Mouse (Mus musculus): Measurements from ENCODE around the gene Ctdsp1. TPM values are rescaled to one million over a fixed set of nuclear protein-coding genes. Genes with fewer than 3 reads are reported as not detected.
A peak's percentile ranks its signal among the peaks of the same experiment; 100 is the strongest.

The Ctdsp1 gene
- polyA plus RNA-seq, 1 experiment from 2014 or later = 64.6 TPM

GRCm38 (mm10) chr1:74397268-74397918 is 6.1 kb downstream of the Ctdsp1 start:
- peak; percentile 92 for ATAC-seq (replicated peaks; ENCODE audit: extremely low read depth, insufficient read depth, low FRiP score)
- Histone ChIP-seq H3K36me3 (ENCODE audit: control insufficient read depth, insufficient read depth) (peaks cover 16% of the 10 kb centered on the region), H3K4me3 (ENCODE audit: low read length) (peak overlapping the region; percentile 55), H3K27me3 (ENCODE audit: control insufficient read depth, insufficient read depth, low read length) (no peaks in the 10 kb centered on the region), H3K4me1 (ENCODE audit: control insufficient read depth, insufficient read depth, low read length) (peaks cover 8% of the 10 kb centered on the region), H3K9me3 (replicated peaks; ENCODE audit: control insufficient read depth, low read length) (no peaks in the 10 kb centered on the region), H3K4me2 (ENCODE audit: low read depth, low read length) (peak overlapping the region; percentile 92), H3K27ac (ENCODE audit: low read length) (peak overlapping the region; percentile 94), H3K9ac (ENCODE audit: low read length) (peak overlapping the region; percentile 79)
- WGBS = under 1% methylated on average over 41 of the region's 41 CpGs

GRCm38 (mm10) chr1:74397919-74398451 is 6.7 kb downstream of the Ctdsp1 start:
- Histone ChIP-seq H3K36me3 (ENCODE audit: control insufficient read depth, insufficient read depth) (peaks cover 16% of the 10 kb centered on the region), H3K4me2 (ENCODE audit: low read depth, low read length) (peak overlapping the region; percentile 92), H3K4me3 (ENCODE audit: low read length) (peak overlapping the region; percentile 55), H3K9ac (ENCODE audit: low read length) (peak overlapping the region; percentile 79), H3K27ac (ENCODE audit: low read length) (peak overlapping the region; percentile 94), H3K27me3 (ENCODE audit: control insufficient read depth, insufficient read depth, low read length) (no peaks in the 10 kb centered on the region), H3K9me3 (replicated peaks; ENCODE audit: control insufficient read depth, low read length) (no peaks in the 10 kb centered on the region), H3K4me1 (ENCODE audit: control insufficient read depth, insufficient read depth, low read length) (peaks cover 6% of the 10 kb centered on the region)
- WGBS = 6% methylated on average over 11 of the region's 11 CpGs
- peak; percentile 23 for ATAC-seq (replicated peaks; ENCODE audit: extremely low read depth, insufficient read depth, low FRiP score)

- H3K4me2 ChIP-seq (ENCODE audit: low read depth, low read length) = no peak overlapping the region
- ATAC-seq (replicated peaks; ENCODE audit: extremely low read depth, insufficient read depth, low FRiP score) = no peak
- no peaks in the 10 kb centered on the region for H3K4me1 ChIP-seq (ENCODE audit: control insufficient read depth, insufficient read depth, low read length)
- H3K36me3 ChIP-seq (ENCODE audit: control insufficient read depth, insufficient read depth) = no peaks in the 10 kb centered on the region
- no peaks in the 10 kb centered on the region for H3K9me3 ChIP-seq (replicated peaks; ENCODE audit: control insufficient read depth, low read length)
- no peak overlapping the region for H3K9ac ChIP-seq (ENCODE audit: low read length)
- no peaks in the 10 kb centered on the region for H3K27me3 ChIP-seq (ENCODE audit: control insufficient read depth, insufficient read depth, low read length)
- 76% methylated on average over 3 of the region's 3 CpGs for WGBS
- no peak overlapping the region for H3K4me3 ChIP-seq (ENCODE audit: low read length)
- H3K27ac ChIP-seq (ENCODE audit: low read length) = no peak overlapping the region
These were observed 9.2 kb downstream of the Ctdsp1 start for GRCm38 (mm10) chr1:74400531-74400930.

GRCm38 (mm10) chr1:74401015-74401702 is 9.8 kb downstream of the Ctdsp1 start:
- H3K36me3 ChIP-seq (ENCODE audit: control insufficient read depth, insufficient read depth) = no peaks in the 10 kb centered on the region
- no peaks in the 10 kb centered on the region for H3K9me3 ChIP-seq (replicated peaks; ENCODE audit: control insufficient read depth, low read length)
- no peaks in the 10 kb centered on the region for H3K4me1 ChIP-seq (ENCODE audit: control insufficient read depth, insufficient read depth, low read length)
- WGBS = 43% methylated on average over 16 of the region's 16 CpGs
- H3K27ac ChIP-seq (ENCODE audit: low read length) = no peak overlapping the region
- no peak overlapping the region for H3K4me3 ChIP-seq (ENCODE audit: low read length)
- no peak overlapping the region for H3K9ac ChIP-seq (ENCODE audit: low read length)
- no peak overlapping the region for H3K4me2 ChIP-seq (ENCODE audit: low read depth, low read length)
- ATAC-seq (replicated peaks; ENCODE audit: extremely low read depth, insufficient read depth, low FRiP score) = no peak
- no peaks in the 10 kb centered on the region for H3K27me3 ChIP-seq (ENCODE audit: control insufficient read depth, insufficient read depth, low read length)

- no peaks in the 10 kb centered on the region for H3K27me3 ChIP-seq (ENCODE audit: control insufficient read depth, insufficient read depth, low read length)
- no peaks in the 10 kb centered on the region for H3K4me1 ChIP-seq (ENCODE audit: control insufficient read depth, insufficient read depth, low read length)
- no peak overlapping the region for H3K9ac ChIP-seq (ENCODE audit: low read length)
- no peak for ATAC-seq (replicated peaks; ENCODE audit: extremely low read depth, insufficient read depth, low FRiP score)
- 66% methylated on average over 4 of the region's 4 CpGs for whole genome bisulfite sequencing
- H3K36me3 ChIP-seq (ENCODE audit: control insufficient read depth, insufficient read depth) = no peaks in the 10 kb centered on the region
- H3K27ac ChIP-seq (ENCODE audit: low read length) = no peak overlapping the region
- H3K4me3 ChIP-seq (ENCODE audit: low read length) = no peak overlapping the region
- H3K9me3 ChIP-seq (replicated peaks; ENCODE audit: control insufficient read depth, low read length) = no peaks in the 10 kb centered on the region
- no peak overlapping the region for H3K4me2 ChIP-seq (ENCODE audit: low read depth, low read length)
These were observed 12.9 kb downstream of the Ctdsp1 start for GRCm38 (mm10) chr1:74404206-74404605.

- no peaks in the 10 kb centered on the region for H3K9me3 ChIP-seq (replicated peaks; ENCODE audit: control insufficient read depth, low read length)
- H3K9ac ChIP-seq (ENCODE audit: low read length) = no peak within 1 kb of the TSS
- WGBS = 56% methylated on average over 14 of the region's 15 CpGs
- no peaks in the 10 kb centered on the region for H3K36me3 ChIP-seq (ENCODE audit: control insufficient read depth, insufficient read depth)
- no peaks in the 10 kb centered on the region for H3K4me1 ChIP-seq (ENCODE audit: control insufficient read depth, insufficient read depth, low read length)
- no peak for ATAC-seq (replicated peaks; ENCODE audit: extremely low read depth, insufficient read depth, low FRiP score)
- H3K4me3 ChIP-seq (ENCODE audit: low read length) = no peak within 1 kb of the TSS
- H3K4me2 ChIP-seq (ENCODE audit: low read depth, low read length) = no peak within 1 kb of the TSS
- H3K27me3 ChIP-seq (ENCODE audit: control insufficient read depth, insufficient read depth, low read length) = no peaks in the 10 kb centered on the region
- H3K27ac ChIP-seq (ENCODE audit: low read length) = no peak within 1 kb of the TSS
These were observed 17.5 kb downstream of the Ctdsp1 start, which contains the start of gene Vil1 for GRCm38 (mm10) chr1:74408589-74409504. TSS of gene Vil1 (plus strand) at chr1:74409376.

- Histone ChIP-seq H3K4me2 (ENCODE audit: low read depth, low read length) (no peak overlapping the region), H3K4me1 (ENCODE audit: control insufficient read depth, insufficient read depth, low read length) (no peaks in the 10 kb centered on the region), H3K4me3 (ENCODE audit: low read length) (no peak overlapping the region), H3K27ac (ENCODE audit: low read length) (no peak overlapping the region), H3K9me3 (replicated peaks; ENCODE audit: control insufficient read depth, low read length) (no peaks in the 10 kb centered on the region), H3K9ac (ENCODE audit: low read length) (no peak overlapping the region), H3K27me3 (ENCODE audit: control insufficient read depth, insufficient read depth, low read length) (no peaks in the 10 kb centered on the region), H3K36me3 (ENCODE audit: control insufficient read depth, insufficient read depth) (no peaks in the 10 kb centered on the region)
- WGBS = 49% methylated on average over 2 of the region's 2 CpGs
- ATAC-seq (replicated peaks; ENCODE audit: extremely low read depth, insufficient read depth, low FRiP score) = no peak
These were observed 20.5 kb downstream of the Ctdsp1 start for GRCm38 (mm10) chr1:74411753-74412325.

GRCm38 (mm10) chr1:74412711-74413110 is 21.4 kb downstream of the Ctdsp1 start:
- no peaks in the 10 kb centered on the region for H3K9me3 ChIP-seq (replicated peaks; ENCODE audit: control insufficient read depth, low read length)
- no peaks in the 10 kb centered on the region for H3K27me3 ChIP-seq (ENCODE audit: control insufficient read depth, insufficient read depth, low read length)
- H3K4me2 ChIP-seq (ENCODE audit: low read depth, low read length) = no peak overlapping the region
- no peaks in the 10 kb centered on the region for H3K4me1 ChIP-seq (ENCODE audit: control insufficient read depth, insufficient read depth, low read length)
- H3K9ac ChIP-seq (ENCODE audit: low read length) = no peak overlapping the region
- H3K27ac ChIP-seq (ENCODE audit: low read length) = no peak overlapping the region
- ATAC-seq (replicated peaks; ENCODE audit: extremely low read depth, insufficient read depth, low FRiP score) = no peak
- WGBS = 76% methylated on average over 8 of the region's 8 CpGs
- no peaks in the 10 kb centered on the region for H3K36me3 ChIP-seq (ENCODE audit: control insufficient read depth, insufficient read depth)
- no peak overlapping the region for H3K4me3 ChIP-seq (ENCODE audit: low read length)

Data from heart, embryonic 16.5 days (tissue).